Mouse (Mus musculus) ES-Bruce4 (cell line): ENCODE data around the gene Mcu. TPM values are rescaled to one million over a fixed set of nuclear protein-coding genes. Genes with fewer than 3 reads are reported as not detected.

Experiments
- H3K27ac ChIP-seq: 2 replicates; pipeline ENCODE4 v1.5.1; 2012; ENCODE audit warnings: low read length, inconsistent platforms; ENCODE audit not compliant: insufficient read depth
- H3K27me3 ChIP-seq: 2 replicates; pipeline ENCODE4 v1.6.1; 2012; ENCODE audit warnings: mild to moderate bottlenecking, low read length, inconsistent platforms; ENCODE audit not compliant: control insufficient read depth, poor library complexity, insufficient read depth, severe bottlenecking
- H3K36me3 ChIP-seq: 2 replicates; pipeline ENCODE4 v1.6.1; 2012; ENCODE audit warnings: inconsistent platforms, mild to moderate bottlenecking, low read length, moderate library complexity; ENCODE audit not compliant: control insufficient read depth, poor library complexity, insufficient read depth, severe bottlenecking
- H3K4me1 ChIP-seq: one replicate; pipeline ENCODE4 v1.8.1; 2011; ENCODE audit warnings: low read length; ENCODE audit not compliant: control insufficient read depth, insufficient read depth
- H3K4me3 ChIP-seq: 2 replicates; pipeline ENCODE4 v1.5.1; 2011; ENCODE audit warnings: low read depth, mild to moderate bottlenecking, low read length
- H3K9ac ChIP-seq: 2 replicates; pipeline ENCODE4 v1.6.1; 2012; ENCODE audit warnings: low read depth, mild to moderate bottlenecking, inconsistent platforms; ENCODE audit not compliant: poor library complexity, severe bottlenecking
- H3K9me3 ChIP-seq: replicated peaks from 2 replicates; pipeline ENCODE4 v1.6.1; 2012; ENCODE audit warnings: mild to moderate bottlenecking, low read length, inconsistent platforms; ENCODE audit not compliant: control insufficient read depth, poor library complexity, insufficient read depth, severe bottlenecking
- CTCF ChIP-seq: IDR thresholded peaks from one replicate; pipeline ENCODE4 v1.8.1; 2011; ENCODE audit warnings: low read depth, low read length
- EP300 ChIP-seq: IDR thresholded peaks from 2 replicates; pipeline ENCODE4 v1.6.1; 2011; ENCODE audit warnings: low read depth, low read length; ENCODE audit not compliant: insufficient read depth
- POLR2A ChIP-seq: IDR thresholded peaks from one replicate; pipeline ENCODE4 v1.8.1; 2011; ENCODE audit warnings: low read length; ENCODE audit not compliant: insufficient read depth
- polyA plus RNA-seq: library from polyadenylated mRNA; stranded (reverse); fragments of >200 nt; gene quantifications from 2 replicates; pipeline ENCODE4 v1.2.4, GENCODE M21; 2011; ENCODE audit warnings: low read depth; ENCODE audit not compliant: missing spikeins, insufficient read depth, insufficient read length

Mcu gene
- polyA plus RNA-seq, 1 experiment: 26.0 TPM

DNA sequence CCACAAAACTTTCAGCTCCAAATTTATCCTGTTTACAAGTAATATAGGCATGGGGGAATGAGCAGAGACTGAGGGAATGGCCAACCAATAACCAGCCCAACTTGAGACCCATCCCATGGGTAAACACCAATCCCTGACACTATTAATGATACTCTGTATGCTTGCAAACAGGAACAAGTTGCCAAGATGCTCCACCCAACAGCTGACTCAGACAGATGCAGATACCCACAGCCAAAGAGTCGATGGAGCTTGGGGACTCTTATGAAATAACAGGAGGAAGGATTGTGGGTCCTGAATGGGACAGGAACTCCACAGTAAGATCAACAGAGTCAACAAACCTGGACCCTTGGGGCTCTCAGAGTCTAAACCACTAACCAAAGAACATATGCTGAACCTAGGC is 127.1 kb downstream of the Mcu start:
- Histone ChIP-seq H3K27ac (no peak overlapping the region), H3K9me3 (peaks cover 9% of the 10 kb centered on the region), H3K36me3 (no peaks in the 10 kb centered on the region), H3K27me3 (no peaks in the 10 kb centered on the region), H3K4me3 (no peak overlapping the region), H3K4me1 (no peaks in the 10 kb centered on the region), H3K9ac (no peak overlapping the region)
- no peak for TF ChIP-seq EP300
- no peak for TF ChIP-seq CTCF
- TF ChIP-seq POLR2A: no peak

DNA sequence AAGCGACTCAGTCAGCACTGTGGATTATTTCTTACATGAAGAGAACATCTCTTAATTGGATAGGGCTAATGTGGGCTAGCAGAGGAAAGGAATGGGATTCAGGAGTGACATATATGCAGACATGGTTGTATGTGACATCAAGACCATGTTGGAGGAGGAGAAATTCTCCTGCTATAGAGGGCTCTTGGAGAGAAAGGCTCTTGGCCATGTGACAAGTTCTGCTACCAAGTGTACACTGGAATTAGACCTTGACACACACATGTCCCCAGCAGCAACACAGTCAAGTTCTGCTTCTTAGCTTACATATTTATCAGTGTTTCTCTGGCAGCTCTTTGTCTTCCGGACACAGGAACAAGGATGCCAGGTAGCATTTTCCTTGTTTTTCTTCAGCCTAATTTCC is 129.1 kb downstream of the Mcu start:
- Histone ChIP-seq H3K9me3 (peaks cover 5% of the 10 kb centered on the region), H3K4me3 (no peak overlapping the region), H3K36me3 (no peaks in the 10 kb centered on the region), H3K27me3 (no peaks in the 10 kb centered on the region), H3K4me1 (no peaks in the 10 kb centered on the region), H3K9ac (no peak overlapping the region), H3K27ac (no peak overlapping the region)
- TF ChIP-seq EP300 (no peak), CTCF (no peak), POLR2A (no peak)

DNA sequence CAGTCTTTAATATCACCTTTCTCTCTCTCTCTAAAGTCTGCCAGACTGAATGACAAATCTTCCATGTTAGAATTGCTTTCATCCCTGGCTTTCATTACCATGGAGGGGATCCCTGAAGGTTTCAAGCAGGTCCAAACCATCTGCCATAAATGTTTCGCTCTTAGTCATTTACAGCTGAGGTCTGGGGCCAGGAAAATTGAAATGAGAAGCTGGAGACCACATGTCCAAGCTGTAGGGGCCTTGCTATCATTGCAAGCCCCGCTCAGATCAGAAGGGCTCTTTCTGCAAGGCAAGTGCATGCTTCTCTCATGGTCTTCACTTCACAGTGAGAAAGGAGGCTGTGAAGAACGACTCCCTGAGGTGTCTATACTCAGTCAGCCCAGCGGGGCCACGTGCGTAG is 132.2 kb downstream of the Mcu start:
- Histone ChIP-seq H3K4me3 (no peak overlapping the region), H3K27me3 (no peaks in the 10 kb centered on the region), H3K27ac (no peak overlapping the region), H3K4me1 (no peaks in the 10 kb centered on the region), H3K9ac (no peak overlapping the region), H3K36me3 (no peaks in the 10 kb centered on the region), H3K9me3 (no peaks in the 10 kb centered on the region)
- TF ChIP-seq POLR2A (no peak), CTCF (no peak), EP300 (no peak)

DNA sequence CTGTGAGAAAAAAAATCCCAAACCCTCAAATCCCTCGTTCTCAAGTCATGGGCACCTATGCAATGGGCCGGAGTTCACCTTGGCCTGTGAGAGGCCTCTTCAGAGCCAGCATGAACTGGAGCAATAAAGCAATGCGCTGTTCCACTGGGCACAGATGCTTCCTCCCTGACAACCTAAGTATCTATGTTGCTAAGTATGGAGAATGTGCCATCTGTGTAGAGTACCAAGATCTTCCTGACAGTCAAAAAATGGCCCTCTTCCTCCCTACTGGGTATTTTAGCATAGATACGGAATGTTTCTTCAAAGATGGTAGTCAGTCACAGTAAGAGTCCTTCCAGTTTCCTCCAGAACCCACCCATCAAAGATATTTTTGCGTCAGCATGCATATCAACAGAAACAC is 135.1 kb downstream of the Mcu start:
- H3K27ac ChIP-seq: no peak overlapping the region
- H3K27me3 ChIP-seq: no peaks in the 10 kb centered on the region
- H3K9ac ChIP-seq: no peak overlapping the region
- H3K9me3 ChIP-seq: no peaks in the 10 kb centered on the region
- no peak overlapping the region for H3K4me3 ChIP-seq
- H3K4me1 ChIP-seq: no peaks in the 10 kb centered on the region
- no peaks in the 10 kb centered on the region for H3K36me3 ChIP-seq
- TF ChIP-seq POLR2A (no peak), CTCF (no peak), EP300 (no peak)

DNA sequence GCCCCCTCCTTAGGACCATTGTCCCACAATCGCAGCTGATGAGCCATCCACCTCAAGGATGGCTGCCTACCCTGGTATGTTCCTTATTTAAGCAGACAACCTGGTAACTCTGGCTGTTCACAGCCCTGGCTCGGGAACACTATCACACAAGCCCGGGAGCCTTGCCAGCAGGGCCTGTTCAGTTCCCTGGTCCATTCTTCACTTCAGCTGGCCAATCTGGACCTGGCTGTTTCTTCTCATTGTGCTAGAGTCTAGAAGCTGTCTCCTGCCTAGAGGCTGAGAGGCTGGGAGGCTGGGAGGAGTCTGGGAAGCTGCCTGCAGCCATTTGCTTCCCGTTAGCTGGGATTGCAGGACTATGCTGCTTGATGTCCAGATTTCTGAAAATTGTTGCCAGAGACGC is 146.0 kb downstream of the Mcu start:
- H3K9me3 ChIP-seq: no peaks in the 10 kb centered on the region
- TF ChIP-seq POLR2A: no peak
- no peak for TF ChIP-seq CTCF
- no peak for TF ChIP-seq EP300
- no peak overlapping the region for H3K4me3 ChIP-seq
- H3K4me1 ChIP-seq: no peaks in the 10 kb centered on the region
- H3K9ac ChIP-seq: no peak overlapping the region
- H3K36me3 ChIP-seq: no peaks in the 10 kb centered on the region
- no peak overlapping the region for H3K27ac ChIP-seq
- H3K27me3 ChIP-seq: no peaks in the 10 kb centered on the region

DNA sequence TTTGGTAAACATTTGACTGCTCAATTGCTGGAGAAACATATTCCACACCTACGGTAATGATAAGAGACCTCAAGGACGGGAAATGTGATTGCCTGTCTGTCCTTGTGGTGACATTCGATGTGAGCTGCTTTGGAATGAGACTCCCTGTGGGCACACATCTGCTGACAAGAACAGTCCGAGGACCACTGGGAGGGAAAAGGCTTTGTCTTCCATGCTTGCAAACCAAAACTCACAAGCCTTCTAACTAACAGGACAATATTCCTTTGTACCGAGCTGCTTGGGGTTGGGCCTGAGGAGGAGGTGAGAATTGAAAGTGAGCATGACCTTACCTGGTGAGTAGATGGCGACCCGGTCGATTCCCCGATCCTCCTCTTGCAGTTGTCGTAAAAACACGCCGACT is 149.2 kb downstream of the Mcu start:
- H3K4me1 ChIP-seq: no peaks in the 10 kb centered on the region
- H3K27ac ChIP-seq: no peak overlapping the region
- no peaks in the 10 kb centered on the region for H3K9me3 ChIP-seq
- H3K9ac ChIP-seq: no peak overlapping the region
- H3K4me3 ChIP-seq: no peak overlapping the region
- H3K27me3 ChIP-seq: no peaks in the 10 kb centered on the region
- no peak for TF ChIP-seq POLR2A
- no peak for TF ChIP-seq EP300
- no peak for TF ChIP-seq CTCF
- no peaks in the 10 kb centered on the region for H3K36me3 ChIP-seq
